ENCODE assay signal across 17 mouse cellular contexts in genomic region chr12:109742486-109742885, GRCm38 (mm10).
"Had no signal": no experiment of that assay in that cellular context is flagged by ENCODE, and none has a peak within 500 bp of the region (broad histone marks: within the 10 kb centered on the region; RNA-seq: fewer than 3 reads in every experiment).

No protein-coding gene starts in this region.

- H3K4me2 ChIP-seq: lung, embryonic 15.5 days; midbrain, embryonic 11.5 days; midbrain, embryonic 13.5 days; midbrain, embryonic 15.5 days; neural tube, embryonic 12.5 days; stomach, embryonic 15.5 days had no signal

- H3K4me1 ChIP-seq: megakaryocyte, embryonic 14.5 days had no signal

- H3K27me3 ChIP-seq: lung, embryonic 15.5 days; megakaryocyte, embryonic 14.5 days; midbrain, embryonic 13.5 days; midbrain, embryonic 15.5 days; neural tube, embryonic 12.5 days; stomach, embryonic 15.5 days had no signal

- H3K4me3 ChIP-seq: lung, embryonic 15.5 days; megakaryocyte, embryonic 14.5 days; midbrain, embryonic 13.5 days; midbrain, embryonic 15.5 days; neural tube, embryonic 12.5 days; stomach, embryonic 15.5 days had no signal

- ATAC-seq: lung, postnatal 0 days; midbrain, embryonic 13.5 days; midbrain, embryonic 15.5 days had no signal

- H3K27ac ChIP-seq: lung, embryonic 15.5 days; macrophage; midbrain, embryonic 13.5 days; midbrain, embryonic 15.5 days; neural tube, embryonic 12.5 days; stomach, embryonic 15.5 days; stomach, postnatal 0 days had no signal

- DNase-seq: lung, adult 2 months; lung, postnatal 14 days; lung, postnatal 36 days; right cerebral cortex, postnatal 14 days; thymus, adult 2 months; thymus, postnatal 25 days; thymus, postnatal 4 days had no signal

- H3K9ac ChIP-seq: lung, embryonic 15.5 days; midbrain, embryonic 13.5 days; midbrain, embryonic 15.5 days; neural tube, embryonic 12.5 days; stomach, embryonic 15.5 days had no signal

- H3K9me3 ChIP-seq: lung, embryonic 15.5 days; megakaryocyte, embryonic 14.5 days; midbrain, embryonic 13.5 days; midbrain, embryonic 15.5 days; neural tube, embryonic 12.5 days; stomach, embryonic 15.5 days had no signal
